Mouse (Mus musculus): ENCODE results near the gene Lad1.

The Lad1 gene

GRCm38 (mm10) chr1:135877248-135877647, 58.9 kb downstream of the Lad1 start:
- no peak for DNase-seq (ENCODE audit: low spot score)

- peak; percentile 28 for DNase-seq (ENCODE audit: low spot score)
Observed at GRCm38 (mm10) chr1:135882385-135883109, 64.1 kb downstream of the Lad1 start.

Measured in spleen, adult 12 weeks (tissue).